Mouse (Mus musculus): ENCODE measurements around the gene Tmc2. TPM values are rescaled to one million over a fixed set of nuclear protein-coding genes. Genes with fewer than 3 reads are reported as not detected.
A peak's percentile ranks its signal among the peaks of the same experiment; 100 is the strongest.

The Tmc2 gene
- total and polyA plus RNA-seq, 2 experiments from 2014 or later: not detected

DNA sequence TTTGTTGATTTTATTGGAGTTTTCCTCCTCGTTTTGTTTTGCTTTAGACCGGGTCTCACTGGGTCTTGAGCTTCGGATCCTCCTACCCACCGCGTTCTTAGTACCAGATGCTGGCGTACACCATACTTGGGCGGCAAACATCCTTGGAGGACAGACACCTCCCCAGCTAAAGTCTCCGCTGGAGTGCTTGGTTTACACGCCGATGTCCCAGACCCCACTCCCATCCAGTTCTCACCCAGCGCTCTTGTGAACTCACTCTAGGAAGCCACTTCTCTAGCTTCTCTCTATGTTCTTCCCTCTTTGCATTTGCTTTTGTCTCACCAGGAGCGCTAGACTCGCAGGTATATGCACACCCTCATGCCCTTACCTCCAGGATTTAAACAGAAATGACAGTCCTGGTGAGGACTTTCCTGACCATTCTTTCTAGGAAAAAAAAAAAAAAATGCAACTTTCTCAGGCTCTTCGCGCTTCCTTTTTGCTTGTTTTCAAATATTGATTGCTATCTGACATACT, 15.4 kb upstream of the Tmc2 start:
- peak; percentile 84 for ATAC-seq
- TF ChIP-seq CTCF (IDR thresholded peaks at IDR 0.05; ENCODE audit: low read depth): peak; percentile 22; the same call in 1 of the 2 replicates
- H3K4me1 ChIP-seq (ENCODE audit: insufficient read depth, low read length): peaks cover 13% of the 10 kb centered on the region; the same call in 1 of the 2 replicates
- H3K4me3 ChIP-seq (ENCODE audit: low read length): peak overlapping the region; percentile 99
- no peaks in the 10 kb centered on the region for H3K9me3 ChIP-seq (ENCODE audit: low read length)
- WGBS: 1% methylated on average over 15 of the region's 15 CpGs
- peak overlapping the region; percentile 100 for H3K9ac ChIP-seq (replicated peaks; ENCODE audit: low read length)
- no peak for DNase-seq (ENCODE audit: low spot score)
- peak overlapping the region; percentile 91 for H3K4me2 ChIP-seq (ENCODE audit: low read depth, low read length)
- H3K27ac ChIP-seq: peak overlapping the region; percentile 97
- no peaks in the 10 kb centered on the region for H3K27me3 ChIP-seq (ENCODE audit: insufficient read depth, low read length)
- peaks cover 10% of the 10 kb centered on the region; the same call in 1 of the 2 replicates for H3K36me3 ChIP-seq (ENCODE audit: insufficient read depth, low read length)

DNA sequence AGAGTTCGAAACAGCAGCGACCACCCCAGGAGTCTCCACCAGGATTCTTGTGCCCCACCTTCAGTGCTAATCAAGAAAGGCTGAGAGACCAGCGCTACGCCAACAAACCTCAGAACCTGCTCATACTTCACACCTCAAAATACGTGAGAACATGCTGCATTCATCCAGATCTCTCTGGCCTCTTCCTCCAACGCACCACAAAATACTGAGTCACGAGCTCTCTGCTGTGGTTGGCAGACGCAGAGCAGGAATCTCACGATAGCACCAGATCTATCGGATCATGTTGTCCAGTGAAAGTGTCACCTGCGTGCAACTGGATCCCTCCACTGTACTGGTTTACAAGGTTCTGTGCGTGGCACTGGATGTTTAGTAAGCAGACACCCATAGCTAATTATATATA, 6.6 kb upstream of the Tmc2 start:
- Histone ChIP-seq H3K27ac (no peak overlapping the region), H3K9ac (replicated peaks; ENCODE audit: low read length) (no peak overlapping the region), H3K4me1 (ENCODE audit: insufficient read depth, low read length) (no peaks in the 10 kb centered on the region), H3K36me3 (ENCODE audit: insufficient read depth, low read length) (no peaks in the 10 kb centered on the region), H3K27me3 (ENCODE audit: insufficient read depth, low read length) (no peaks in the 10 kb centered on the region), H3K4me3 (ENCODE audit: low read length) (no peak overlapping the region), H3K4me2 (ENCODE audit: low read depth, low read length) (no peak overlapping the region), H3K9me3 (ENCODE audit: low read length) (no peaks in the 10 kb centered on the region)
- DNase-seq (ENCODE audit: low spot score): no peak
- no peak for ATAC-seq
- WGBS: 92% methylated on average over 12 of the region's 12 CpGs
- TF ChIP-seq CTCF (IDR thresholded peaks at IDR 0.05; ENCODE audit: low read depth): no peak

DNA sequence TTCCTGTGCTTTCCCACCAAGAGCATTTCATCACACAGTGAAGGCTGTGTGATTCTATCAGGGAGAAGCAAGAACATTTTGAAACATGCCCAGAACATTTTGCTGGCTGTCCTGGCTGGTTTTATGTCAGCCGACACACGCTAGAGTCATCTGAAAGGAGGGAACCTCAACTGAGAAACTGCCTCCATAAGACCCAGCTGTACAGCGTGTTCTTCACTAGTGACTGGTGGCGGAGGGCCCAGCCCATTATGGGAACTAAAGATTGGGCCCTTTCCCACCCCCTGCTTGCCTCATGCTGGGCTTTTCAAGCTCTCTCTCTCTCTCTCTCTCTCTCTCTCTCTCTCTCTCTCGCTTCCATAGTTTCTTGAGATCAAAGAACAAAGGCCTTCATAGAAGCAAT, 6.0 kb downstream of the Tmc2 start:
- ATAC-seq (no peak), DNase-seq (ENCODE audit: low spot score) (no peak)
- H3K9ac ChIP-seq (replicated peaks; ENCODE audit: low read length): no peak overlapping the region
- H3K4me1 ChIP-seq (ENCODE audit: insufficient read depth, low read length): no peaks in the 10 kb centered on the region
- H3K9me3 ChIP-seq (ENCODE audit: low read length): no peaks in the 10 kb centered on the region
- no peak for TF ChIP-seq CTCF (IDR thresholded peaks at IDR 0.05; ENCODE audit: low read depth)
- H3K4me2 ChIP-seq (ENCODE audit: low read depth, low read length): no peak overlapping the region
- no peaks in the 10 kb centered on the region for H3K36me3 ChIP-seq (ENCODE audit: insufficient read depth, low read length)
- H3K27ac ChIP-seq: no peak overlapping the region
- WGBS: 45% methylated on average over 5 of the region's 5 CpGs
- no peak overlapping the region for H3K4me3 ChIP-seq (ENCODE audit: low read length)
- H3K27me3 ChIP-seq (ENCODE audit: insufficient read depth, low read length): no peaks in the 10 kb centered on the region

DNA sequence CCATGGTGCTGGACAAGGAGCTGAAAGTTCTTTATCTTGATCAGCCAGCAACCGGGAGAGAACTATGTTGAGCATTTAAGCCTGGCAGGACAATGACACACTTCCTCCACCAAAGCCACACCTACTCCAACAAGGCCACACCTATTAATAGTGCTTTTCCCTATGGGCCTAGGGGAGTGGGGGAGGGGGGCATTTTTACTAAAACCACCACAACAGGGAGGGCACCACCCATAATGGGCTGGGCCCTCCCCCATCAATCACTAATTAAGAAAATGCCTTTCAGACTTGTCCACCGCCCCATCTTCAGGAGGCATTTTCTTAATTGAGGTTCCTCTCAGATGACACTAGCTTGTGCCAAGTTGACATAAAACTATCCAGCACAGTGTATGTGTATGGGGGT, 12.4 kb downstream of the Tmc2 start:
- no peak for ATAC-seq
- no peak overlapping the region for H3K4me2 ChIP-seq (ENCODE audit: low read depth, low read length)
- H3K9me3 ChIP-seq (ENCODE audit: low read length): no peaks in the 10 kb centered on the region
- no peak overlapping the region for H3K4me3 ChIP-seq (ENCODE audit: low read length)
- no peaks in the 10 kb centered on the region for H3K36me3 ChIP-seq (ENCODE audit: insufficient read depth, low read length)
- H3K4me1 ChIP-seq (ENCODE audit: insufficient read depth, low read length): no peaks in the 10 kb centered on the region
- H3K9ac ChIP-seq (replicated peaks; ENCODE audit: low read length): no peak overlapping the region
- WGBS: 82% methylated on average over 2 of the region's 2 CpGs
- no peak for TF ChIP-seq CTCF (IDR thresholded peaks at IDR 0.05; ENCODE audit: low read depth)
- H3K27me3 ChIP-seq (ENCODE audit: insufficient read depth, low read length): no peaks in the 10 kb centered on the region
- H3K27ac ChIP-seq: no peak overlapping the region
- DNase-seq (ENCODE audit: low spot score): no peak

DNA sequence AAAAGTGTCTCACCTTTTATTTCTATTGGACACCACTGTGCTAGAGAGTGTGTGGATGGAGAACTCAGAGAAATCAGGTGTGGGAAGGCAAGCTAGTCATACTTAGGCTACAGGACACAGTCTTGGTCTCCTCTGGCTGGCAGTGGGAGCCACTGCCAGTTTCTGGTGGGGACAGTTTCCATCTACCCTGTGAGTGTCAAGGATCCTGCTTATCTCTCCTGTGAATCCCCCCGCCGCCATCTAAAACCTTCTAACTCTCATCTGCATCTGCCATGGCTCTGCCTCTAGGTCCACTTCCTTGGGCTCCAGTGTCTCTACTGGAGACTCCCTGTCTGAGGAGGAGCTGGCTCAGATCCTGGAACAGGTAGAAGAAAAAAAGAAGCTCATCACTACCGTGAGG, 13.0 kb downstream of the Tmc2 start:
- Histone ChIP-seq H3K4me2 (ENCODE audit: low read depth, low read length) (no peak overlapping the region), H3K36me3 (ENCODE audit: insufficient read depth, low read length) (no peaks in the 10 kb centered on the region), H3K4me1 (ENCODE audit: insufficient read depth, low read length) (no peaks in the 10 kb centered on the region), H3K9ac (replicated peaks; ENCODE audit: low read length) (no peak overlapping the region), H3K27me3 (ENCODE audit: insufficient read depth, low read length) (no peaks in the 10 kb centered on the region), H3K4me3 (ENCODE audit: low read length) (no peak overlapping the region), H3K27ac (no peak overlapping the region), H3K9me3 (ENCODE audit: low read length) (no peaks in the 10 kb centered on the region)
- WGBS: 88% methylated on average over 3 of the region's 3 CpGs
- TF ChIP-seq CTCF (IDR thresholded peaks at IDR 0.05; ENCODE audit: low read depth): no peak
- DNase-seq (ENCODE audit: low spot score) (peak; percentile 23), ATAC-seq (no peak)

DNA sequence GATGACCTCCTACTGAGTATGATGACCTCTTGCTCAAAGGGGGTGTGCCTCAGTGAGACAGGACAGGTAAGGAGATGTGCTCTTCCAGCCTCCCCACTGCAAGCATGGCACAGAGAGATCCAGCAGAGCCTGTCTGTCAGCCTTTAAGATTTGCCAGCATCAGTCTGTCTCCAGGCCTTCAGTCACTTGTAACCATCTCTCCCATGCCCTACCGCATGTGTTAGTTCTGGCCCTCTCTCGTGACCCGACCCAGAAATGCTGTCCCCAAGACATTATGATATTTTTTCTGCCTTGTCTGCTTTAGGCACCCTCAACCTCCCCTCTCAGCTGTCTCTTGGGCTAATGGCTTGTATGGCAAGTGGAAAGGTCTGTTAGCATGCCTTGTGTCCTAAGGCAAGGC, 14.6 kb downstream of the Tmc2 start:
- 97% methylated on average over 3 of the region's 3 CpGs for WGBS
- Histone ChIP-seq H3K36me3 (ENCODE audit: insufficient read depth, low read length) (no peaks in the 10 kb centered on the region), H3K4me3 (ENCODE audit: low read length) (no peak overlapping the region), H3K27me3 (ENCODE audit: insufficient read depth, low read length) (no peaks in the 10 kb centered on the region), H3K9ac (replicated peaks; ENCODE audit: low read length) (no peak overlapping the region), H3K9me3 (ENCODE audit: low read length) (no peaks in the 10 kb centered on the region), H3K4me1 (ENCODE audit: insufficient read depth, low read length) (no peaks in the 10 kb centered on the region), H3K27ac (no peak overlapping the region), H3K4me2 (ENCODE audit: low read depth, low read length) (no peak overlapping the region)
- ATAC-seq (no peak), DNase-seq (ENCODE audit: low spot score) (no peak)
- TF ChIP-seq CTCF (IDR thresholded peaks at IDR 0.05; ENCODE audit: low read depth): no peak

DNA sequence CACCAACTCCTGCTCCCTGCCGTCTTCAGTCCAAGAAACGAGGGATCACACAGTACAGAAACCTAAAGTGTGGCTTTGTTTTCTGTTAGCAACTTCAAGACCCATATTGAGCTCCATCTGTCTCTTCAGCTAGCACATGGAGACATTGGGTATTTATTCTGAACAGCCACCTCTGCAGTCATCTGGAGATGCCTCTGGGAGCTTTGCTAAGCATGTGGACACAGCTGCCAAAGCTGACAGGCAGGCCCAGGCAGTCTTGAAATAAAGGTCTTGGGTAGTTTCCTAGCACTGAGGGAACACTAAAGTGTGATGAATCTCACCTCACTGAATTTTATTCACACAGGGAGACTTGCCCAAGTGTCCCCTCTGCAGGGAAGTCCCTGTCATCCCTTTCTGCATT, 16.6 kb downstream of the Tmc2 start:
- H3K4me1 ChIP-seq (ENCODE audit: insufficient read depth, low read length): no peaks in the 10 kb centered on the region
- no peaks in the 10 kb centered on the region for H3K9me3 ChIP-seq (ENCODE audit: low read length)
- no peaks in the 10 kb centered on the region for H3K36me3 ChIP-seq (ENCODE audit: insufficient read depth, low read length)
- H3K9ac ChIP-seq (replicated peaks; ENCODE audit: low read length): no peak overlapping the region
- no peak for DNase-seq (ENCODE audit: low spot score)
- no peak overlapping the region for H3K4me2 ChIP-seq (ENCODE audit: low read depth, low read length)
- H3K27me3 ChIP-seq (ENCODE audit: insufficient read depth, low read length): no peaks in the 10 kb centered on the region
- no peak overlapping the region for H3K4me3 ChIP-seq (ENCODE audit: low read length)
- ATAC-seq: no peak
- 69% methylated on average over 2 of the region's 2 CpGs for WGBS
- no peak overlapping the region for H3K27ac ChIP-seq
- TF ChIP-seq CTCF (IDR thresholded peaks at IDR 0.05; ENCODE audit: low read depth): no peak
